Mouse (Mus musculus) heart, postnatal 0 days (tissue): ENCODE data around the gene Ccdc189.

Experiments used
- CTCF ChIP-seq: IDR thresholded peaks from 2 replicates; pipeline ENCODE4 v1.5.1; 2016; ENCODE audit warnings: antibody characterized with exemption, control low read depth, low read depth
- EP300 ChIP-seq: IDR thresholded peaks from 2 replicates; pipeline ENCODE4 v1.6.1; 2016; ENCODE audit warnings: antibody characterized with exemption, low read depth

- TF ChIP-seq CTCF (no peak), EP300 (no peak)
Measured at GRCm38 (mm10) chr7:127549116-127549835, 39.1 kb downstream of the Ccdc189 start.
